Mouse (Mus musculus) embryonic facial prominence, embryonic 15.5 days (tissue): ENCODE data around the gene Arhgap31. TPM values are rescaled to one million over a fixed set of nuclear protein-coding genes. Genes with fewer than 3 reads are reported as not detected.

Source experiments
- ATAC-seq: fragments of 200-750 bp; cut with Nextera tagmentation; 2 replicates; pipeline ENCODE4 v1.8.0; 2017; ENCODE audit warnings: low read depth, moderate TSS enrichment; ENCODE audit not compliant: insufficient number of reproducible peaks, low FRiP score, low TSS enrichment
- H3K27ac ChIP-seq: fragments of 300-500 bp; sonication (generic); replicated peaks from 2 replicates; pipeline ENCODE4 v1.5.1; 2015; ENCODE audit warnings: mild to moderate bottlenecking, inconsistent platforms
- H3K27me3 ChIP-seq: fragments of 300-500 bp; sonication (generic); 2 replicates; pipeline ENCODE4 v1.6.1; 2015; ENCODE audit warnings: inconsistent platforms
- H3K36me3 ChIP-seq: fragments of 300-500 bp; sonication (generic); 2 replicates; pipeline ENCODE4 v1.6.1; 2015; ENCODE audit warnings: mild to moderate bottlenecking, inconsistent platforms
- H3K4me1 ChIP-seq: fragments of 300-500 bp; sonication (generic); 2 replicates; pipeline ENCODE4 v1.6.1; 2015; ENCODE audit warnings: inconsistent platforms
- H3K4me2 ChIP-seq: fragments of 300-500 bp; sonication (generic); replicated peaks from 2 replicates; pipeline ENCODE4 v1.6.1; 2015; ENCODE audit warnings: mild to moderate bottlenecking, inconsistent platforms
- H3K4me3 ChIP-seq: fragments of 300-500 bp; sonication (generic); replicated peaks from 2 replicates; pipeline ENCODE4 v1.5.1; 2015; ENCODE audit warnings: mild to moderate bottlenecking, inconsistent platforms
- H3K9ac ChIP-seq: fragments of 300-500 bp; sonication (generic); 2 replicates; pipeline ENCODE4 v1.6.1; 2015; ENCODE audit warnings: inconsistent platforms
- H3K9me3 ChIP-seq: fragments of 300-500 bp; sonication (generic); replicated peaks from 2 replicates; pipeline ENCODE4 v1.6.1; 2016; ENCODE audit warnings: inconsistent platforms
- WGBS: fragments of 180-500 bp; shearing (Covaris S2); methylation state at CpG from one replicate; pipeline ENCODE4 v1.1.7; 2015; 5-methylcytosine and 5-hydroxymethylcytosine counted together
- polyA plus RNA-seq: library from polyadenylated mRNA; unstranded; fragments of >200 nt; fragmentation: Nextera tagmentation; extraction: Ambion mirVana; gene quantifications from 2 replicates; pipeline ENCODE4 v1.2.1, GENCODE M21; 2015

The Arhgap31 gene
- polyA plus RNA-seq, 1 experiment from 2014 or later: 16.3 TPM

DNA sequence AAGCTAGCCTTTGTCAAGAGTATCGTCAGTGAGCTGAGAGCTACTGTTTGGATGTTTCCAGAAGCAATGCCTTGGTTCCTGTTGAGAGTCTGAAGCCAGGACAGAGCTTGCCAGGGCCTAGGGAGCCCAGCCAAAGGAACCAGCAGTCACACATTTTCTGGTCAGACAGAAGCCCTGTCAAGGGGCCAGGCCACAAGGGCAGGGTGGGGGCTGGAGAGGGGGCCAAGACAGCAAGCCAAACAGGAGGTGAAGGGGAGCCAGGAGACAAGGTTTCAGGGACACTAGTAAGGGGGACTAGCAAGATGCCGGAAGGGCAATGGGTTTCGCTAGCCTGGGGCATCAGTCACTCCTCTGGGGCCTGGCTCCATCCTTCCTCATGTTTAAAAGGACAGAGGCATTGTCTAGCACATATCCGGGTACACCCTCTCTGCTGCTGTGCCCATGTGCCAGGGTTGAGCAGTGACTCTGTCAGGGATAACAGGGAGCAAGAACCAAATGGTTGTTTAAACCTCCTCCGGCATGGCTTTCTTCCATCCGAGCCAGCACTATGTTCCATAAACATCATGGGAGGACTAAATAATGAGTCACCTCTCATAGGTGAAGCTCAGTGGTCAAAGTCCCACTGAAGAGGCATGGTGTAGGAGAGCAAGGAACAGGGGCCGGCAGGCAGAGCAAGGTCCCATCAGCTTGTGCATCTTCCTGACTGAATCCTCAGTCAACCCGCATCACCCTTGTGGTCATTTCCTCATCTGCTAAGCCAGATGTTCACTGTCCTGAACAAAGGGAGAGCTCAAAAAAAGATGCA, 44.0 kb downstream of the Arhgap31 start:
- no peaks in the 10 kb centered on the region for H3K9me3 ChIP-seq

DNA sequence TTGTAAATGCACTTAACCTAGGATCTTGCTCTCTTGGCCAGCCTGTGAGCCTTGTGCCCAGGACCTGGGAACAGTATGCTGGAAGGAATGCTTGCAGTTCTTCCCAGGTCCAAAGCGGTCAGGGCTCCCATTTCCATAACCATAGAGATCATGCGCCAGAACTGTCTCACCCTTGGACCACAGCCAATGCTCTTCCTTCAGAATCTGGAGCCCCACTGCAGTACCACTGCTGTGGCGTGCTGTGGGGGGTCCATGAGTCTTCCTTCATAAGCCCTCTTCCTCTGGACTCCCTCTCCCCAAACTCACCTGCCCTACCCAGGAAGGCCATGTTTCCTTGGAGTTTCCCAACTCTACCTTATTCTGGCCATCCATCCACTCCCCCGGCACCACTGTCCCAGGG, 46.6 kb downstream of the Arhgap31 start:
- Histone ChIP-seq H3K27me3 (no peaks in the 10 kb centered on the region), H3K36me3 (no peaks in the 10 kb centered on the region), H3K4me3 (no peak overlapping the region), H3K4me1 (peaks cover 14% of the 10 kb centered on the region), H3K4me2 (no peak overlapping the region), H3K9ac (no peak overlapping the region), H3K9me3 (no peaks in the 10 kb centered on the region), H3K27ac (no peak overlapping the region)
- WGBS: 80% methylated on average over 4 of the region's 4 CpGs
- ATAC-seq: no peak

More for the DNA sequence above, 44.0 kb downstream of the Arhgap31 start:
- Histone ChIP-seq H3K9ac (no peak overlapping the region), H3K27ac (no peak overlapping the region), H3K27me3 (no peaks in the 10 kb centered on the region), H3K4me1 (peaks cover 14% of the 10 kb centered on the region), H3K4me3 (no peak overlapping the region), H3K4me2 (no peak overlapping the region), H3K36me3 (no peaks in the 10 kb centered on the region)
- ATAC-seq: no peak
- 78% methylated on average over 8 of the region's 8 CpGs for WGBS

DNA sequence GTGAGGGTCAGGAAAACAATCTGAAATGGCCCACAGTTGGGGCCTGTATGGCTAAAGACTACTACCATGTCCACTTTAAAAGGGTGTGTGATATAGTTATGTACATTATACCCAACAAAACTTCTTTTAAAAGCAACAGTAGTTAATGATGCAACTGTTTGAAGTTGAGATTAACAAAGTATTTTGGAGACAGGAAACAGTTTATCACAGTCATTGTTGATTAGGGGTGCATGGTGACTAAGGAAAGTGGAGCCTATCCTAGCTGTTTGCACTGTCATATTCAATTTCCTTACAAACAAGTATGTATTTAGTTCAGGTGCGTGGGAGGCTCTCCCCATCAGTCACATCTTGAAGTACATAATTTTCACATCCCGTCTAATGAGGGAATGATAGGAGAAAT, 47.1 kb downstream of the Arhgap31 start:
- Histone ChIP-seq H3K36me3 (no peaks in the 10 kb centered on the region), H3K9ac (no peak overlapping the region), H3K27me3 (no peaks in the 10 kb centered on the region), H3K27ac (no peak overlapping the region), H3K4me2 (no peak overlapping the region), H3K4me1 (peaks cover 14% of the 10 kb centered on the region), H3K4me3 (no peak overlapping the region), H3K9me3 (no peaks in the 10 kb centered on the region)
- WGBS: 83% methylated on average over 2 of the region's 2 CpGs
- no peak for ATAC-seq

DNA sequence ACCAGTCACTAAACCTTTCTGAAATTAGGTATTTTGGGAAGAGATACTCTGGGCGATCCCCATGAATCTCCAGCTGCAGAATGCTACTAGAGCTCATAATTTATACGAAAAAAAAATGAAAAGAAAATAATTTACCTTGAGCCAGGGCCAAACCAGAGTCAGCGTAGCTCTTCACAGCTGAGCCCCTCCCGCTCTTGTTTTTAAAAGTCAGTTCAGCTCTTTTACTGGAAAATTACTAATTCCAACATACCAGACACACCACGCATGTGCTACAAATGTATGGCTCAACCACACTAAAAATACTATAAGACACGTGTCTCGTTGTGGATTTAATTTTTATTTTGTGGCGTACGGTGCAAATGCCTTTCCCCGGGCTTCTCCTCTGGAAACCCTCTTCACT, 50.5 kb downstream of the Arhgap31 start:
- peak overlapping the region; percentile 39 for H3K27ac ChIP-seq
- no peaks in the 10 kb centered on the region for H3K27me3 ChIP-seq
- H3K9me3 ChIP-seq: no peaks in the 10 kb centered on the region
- ATAC-seq: peak; percentile 34; the same call in 1 of the 2 replicates
- no peak overlapping the region for H3K4me2 ChIP-seq
- H3K36me3 ChIP-seq: no peaks in the 10 kb centered on the region
- no peak overlapping the region for H3K9ac ChIP-seq
- H3K4me1 ChIP-seq: 0 out of 2 replicates have a peak, but pooled peaks cover 7% of the 10 kb centered on the region
- H3K4me3 ChIP-seq: no peak overlapping the region
- WGBS: 40% methylated on average over 10 of the region's 10 CpGs

DNA sequence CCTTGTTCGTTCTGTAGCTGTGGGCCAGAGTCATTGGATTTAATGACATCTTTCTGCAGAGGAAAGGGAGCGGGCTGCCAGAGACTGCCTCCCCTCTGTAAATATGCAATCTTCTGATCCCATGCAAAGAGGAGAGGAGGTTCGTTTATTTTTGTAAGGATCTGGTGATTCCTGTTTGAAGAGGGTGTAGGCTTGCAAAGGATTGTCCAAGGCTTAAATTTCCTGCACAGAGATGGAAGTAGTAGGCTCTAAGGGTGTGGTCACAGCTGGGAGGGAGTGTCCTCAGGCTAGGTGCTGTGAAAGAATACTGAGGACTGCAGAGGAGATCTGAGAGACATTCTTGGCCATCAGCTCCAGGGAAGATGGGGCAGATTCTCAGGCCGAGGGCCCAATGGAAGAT, 58.8 kb downstream of the Arhgap31 start:
- Histone ChIP-seq H3K4me2 (no peak overlapping the region), H3K36me3 (no peaks in the 10 kb centered on the region), H3K9me3 (no peaks in the 10 kb centered on the region), H3K27me3 (no peaks in the 10 kb centered on the region), H3K4me1 (peaks cover 37% of the 10 kb centered on the region), H3K9ac (no peak overlapping the region), H3K27ac (peak overlapping the region; percentile 55; the same call in 1 of the 2 replicates), H3K4me3 (no peak overlapping the region)
- peak; percentile 48 for ATAC-seq
- 33% methylated on average over 4 of the region's 4 CpGs for WGBS

DNA sequence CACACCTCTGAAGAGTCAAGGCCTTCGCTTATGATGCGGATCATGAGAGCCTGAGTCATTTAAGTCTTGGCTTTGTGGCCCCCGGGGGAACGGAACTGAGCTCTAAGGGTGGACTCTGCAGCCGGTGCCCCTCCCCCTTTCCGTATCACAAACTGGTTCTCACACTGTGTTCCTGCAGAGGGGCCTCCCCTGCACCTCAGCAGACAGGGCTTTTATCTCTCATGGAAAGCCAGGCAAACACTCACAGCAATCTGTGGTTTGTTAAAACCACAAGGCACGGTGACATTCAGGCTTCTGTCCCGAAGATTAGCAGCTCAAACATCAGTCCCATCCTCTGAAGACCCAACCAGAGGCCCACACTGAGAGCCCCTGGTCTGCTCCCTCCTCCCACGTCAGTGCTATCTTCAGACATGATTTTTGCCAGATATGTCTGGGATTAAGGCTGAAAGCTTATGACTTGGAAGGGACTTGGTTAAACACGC, 59.6 kb downstream of the Arhgap31 start:
- H3K4me2 ChIP-seq: no peak overlapping the region
- H3K9ac ChIP-seq: no peak overlapping the region
- H3K4me1 ChIP-seq: peaks cover 46% of the 10 kb centered on the region
- no peaks in the 10 kb centered on the region for H3K27me3 ChIP-seq
- H3K27ac ChIP-seq: peak overlapping the region; percentile 55
- 23% methylated on average over 10 of the region's 10 CpGs for WGBS
- no peaks in the 10 kb centered on the region for H3K36me3 ChIP-seq
- no peaks in the 10 kb centered on the region for H3K9me3 ChIP-seq
- no peak overlapping the region for H3K4me3 ChIP-seq
- peak; percentile 20; the same call in 1 of the 2 replicates for ATAC-seq

DNA sequence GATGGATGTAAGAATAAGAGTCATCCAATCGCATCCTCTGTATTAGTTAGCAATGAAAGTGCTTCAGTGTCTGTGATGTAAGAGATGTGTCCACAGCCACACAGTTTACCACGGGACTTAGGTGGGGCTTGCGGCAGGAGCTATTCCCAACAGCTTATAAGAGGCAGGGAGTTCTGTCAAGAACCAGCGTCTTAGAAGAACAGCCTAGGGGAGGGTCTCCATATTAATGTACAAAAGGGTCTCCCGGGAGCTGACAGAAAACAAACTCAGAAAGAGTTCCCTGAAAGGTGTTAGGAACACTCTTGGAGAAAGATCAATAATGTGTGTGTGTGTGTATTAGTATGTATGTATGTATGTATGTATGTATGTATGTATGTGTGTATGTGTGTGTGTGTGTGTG, 60.4 kb downstream of the Arhgap31 start:
- Histone ChIP-seq H3K4me2 (no peak overlapping the region), H3K36me3 (no peaks in the 10 kb centered on the region), H3K4me1 (peaks cover 51% of the 10 kb centered on the region), H3K4me3 (no peak overlapping the region), H3K27ac (no peak overlapping the region), H3K9me3 (no peaks in the 10 kb centered on the region), H3K9ac (no peak overlapping the region), H3K27me3 (no peaks in the 10 kb centered on the region)
- no peak for ATAC-seq
- WGBS: 73% methylated on average over 5 of the region's 5 CpGs

DNA sequence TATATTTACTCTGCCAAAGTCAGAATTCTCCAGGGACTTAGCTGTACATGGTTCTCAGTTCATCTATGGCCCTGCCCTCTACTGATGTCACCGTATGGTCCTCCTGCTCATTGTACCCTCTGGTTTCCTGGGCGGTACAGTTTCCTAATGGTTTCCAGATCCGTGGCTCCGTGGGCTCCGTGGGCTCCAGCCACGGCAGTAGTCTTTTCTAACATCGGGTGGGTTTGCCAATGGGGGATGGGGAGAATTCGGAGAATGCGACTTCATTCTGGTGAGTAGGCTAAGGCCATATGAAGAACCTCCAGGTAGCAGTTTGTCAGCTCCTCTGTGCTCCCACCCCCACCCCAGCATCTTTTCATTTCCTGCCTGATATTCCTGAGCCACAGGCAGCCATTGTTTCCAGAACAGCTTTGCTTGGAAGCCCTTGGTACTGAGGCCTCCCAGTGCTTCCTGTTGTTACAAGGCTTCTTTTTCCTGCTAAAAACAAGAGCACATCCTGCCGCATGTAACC, 61.3 kb downstream of the Arhgap31 start:
- no peak overlapping the region for H3K4me3 ChIP-seq
- H3K36me3 ChIP-seq: no peaks in the 10 kb centered on the region
- H3K27ac ChIP-seq: peak overlapping the region; percentile 31; the same call in 1 of the 2 replicates
- peaks cover 51% of the 10 kb centered on the region for H3K4me1 ChIP-seq
- ATAC-seq: peak; percentile 66; the same call in 1 of the 2 replicates
- H3K4me2 ChIP-seq: no peak overlapping the region; the same call in 1 of the 2 replicates
- WGBS: 43% methylated on average over 10 of the region's 10 CpGs
- H3K9me3 ChIP-seq: no peaks in the 10 kb centered on the region
- H3K27me3 ChIP-seq: no peaks in the 10 kb centered on the region
- no peak overlapping the region for H3K9ac ChIP-seq

DNA sequence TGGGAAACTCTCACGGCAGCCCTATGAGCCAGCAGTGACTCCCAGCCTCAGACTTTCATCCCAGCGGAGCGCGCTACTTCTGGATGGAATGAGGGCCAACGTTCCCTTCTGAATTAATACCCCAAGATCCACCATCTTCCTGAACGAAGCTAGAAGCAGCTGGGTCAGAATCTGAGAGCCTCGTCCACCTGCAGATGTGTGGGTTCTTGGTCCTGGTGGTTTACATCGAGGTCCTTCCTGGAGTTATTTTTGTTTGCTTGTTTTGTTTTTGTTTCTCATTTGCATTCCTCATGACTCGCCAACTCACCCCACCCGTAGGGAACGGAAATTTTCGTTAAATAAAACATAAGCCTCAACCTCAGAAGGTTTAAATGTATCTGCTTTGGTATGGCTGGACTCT, 61.8 kb downstream of the Arhgap31 start:
- H3K9me3 ChIP-seq: no peaks in the 10 kb centered on the region
- no peak overlapping the region for H3K4me3 ChIP-seq
- no peaks in the 10 kb centered on the region for H3K36me3 ChIP-seq
- H3K4me2 ChIP-seq: no peak overlapping the region; the same call in 1 of the 2 replicates
- ATAC-seq: no peak
- WGBS: 67% methylated on average over 12 of the region's 12 CpGs
- H3K4me1 ChIP-seq: peaks cover 51% of the 10 kb centered on the region
- H3K27ac ChIP-seq: peak overlapping the region; percentile 31; the same call in 1 of the 2 replicates
- H3K27me3 ChIP-seq: no peaks in the 10 kb centered on the region
- no peak overlapping the region for H3K9ac ChIP-seq

DNA sequence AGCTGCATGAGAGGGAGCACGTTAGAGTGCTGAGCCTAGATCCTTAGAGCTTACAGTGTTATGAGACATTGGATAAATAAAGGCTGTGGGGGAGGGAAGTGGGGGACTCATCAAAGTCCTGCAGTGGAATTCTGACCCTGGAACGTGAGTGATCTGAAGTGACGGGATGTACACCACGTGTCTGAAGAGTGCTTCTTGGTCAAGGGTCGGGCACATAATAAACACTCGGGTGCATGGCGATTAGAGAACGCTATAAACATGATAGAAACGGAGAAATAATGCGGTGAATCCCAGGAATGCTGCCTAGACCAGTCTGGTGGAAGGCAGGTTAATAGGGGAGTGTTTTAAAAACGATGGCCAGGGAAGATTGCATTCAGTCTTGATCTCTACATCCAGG, 63.6 kb downstream of the Arhgap31 start:
- Histone ChIP-seq H3K27me3 (no peaks in the 10 kb centered on the region), H3K9me3 (no peaks in the 10 kb centered on the region), H3K4me2 (no peak overlapping the region), H3K27ac (no peak overlapping the region), H3K36me3 (no peaks in the 10 kb centered on the region), H3K4me1 (peaks cover 46% of the 10 kb centered on the region), H3K4me3 (no peak overlapping the region), H3K9ac (no peak overlapping the region)
- 51% methylated on average over 11 of the region's 11 CpGs for WGBS
- no peak for ATAC-seq

DNA sequence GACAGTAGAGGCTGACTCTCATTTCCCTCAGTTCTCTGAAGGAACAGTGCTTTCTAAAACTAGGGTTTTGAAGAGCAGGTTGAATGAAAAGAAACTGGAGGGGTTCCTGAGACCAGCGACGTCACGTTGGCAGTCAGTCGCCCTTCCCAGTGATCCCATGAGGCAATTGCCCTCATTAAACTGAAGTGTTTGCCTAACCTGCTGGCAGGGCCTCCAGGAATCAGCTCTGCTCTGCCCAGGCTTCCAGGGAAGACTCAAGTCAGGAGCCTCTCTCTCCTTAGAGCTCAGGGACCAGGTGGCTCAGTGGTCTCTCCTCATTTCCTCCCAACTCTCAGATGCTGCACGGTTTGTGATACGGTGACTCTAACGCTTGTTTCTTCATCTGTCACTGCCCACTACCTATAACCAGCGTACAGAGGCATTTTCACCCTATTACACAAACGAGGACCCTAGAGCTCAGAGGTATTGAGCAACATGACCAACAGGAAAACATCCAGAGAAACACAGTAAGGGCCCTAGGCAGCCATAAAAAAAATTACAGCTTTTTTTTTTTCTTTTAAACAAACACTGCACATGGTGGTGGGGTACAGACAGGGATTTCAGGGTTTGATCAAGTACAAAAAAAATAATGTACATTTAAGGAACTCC, 64.2 kb downstream of the Arhgap31 start:
- no peaks in the 10 kb centered on the region for H3K27me3 ChIP-seq
- H3K27ac ChIP-seq: no peak overlapping the region
- H3K4me3 ChIP-seq: no peak overlapping the region
- no peak overlapping the region for H3K9ac ChIP-seq
- H3K36me3 ChIP-seq: no peaks in the 10 kb centered on the region
- H3K4me2 ChIP-seq: no peak overlapping the region
- 81% methylated on average over 9 of the region's 9 CpGs for WGBS
- H3K4me1 ChIP-seq: peaks cover 41% of the 10 kb centered on the region
- ATAC-seq: no peak
- no peaks in the 10 kb centered on the region for H3K9me3 ChIP-seq
